Mouse (Mus musculus): ENCODE measurements at regions not wholly inside any gene's neighbourhood (a gene's known extent, or its start where the extent isn't known, plus 50 kb on each side); places are given as distances from the start of the nearest gene placed in this dataset.

GRCm38 (mm10) chr14:9492228-9492627, 826.2 kb upstream of the 4930452B06Rik start:
- Histone ChIP-seq H3K27ac (ENCODE audit: insufficient read depth, low read length) (no peak overlapping the region), H3K4me3 (ENCODE audit: insufficient read depth, low read length) (no peak overlapping the region), H3K4me1 (ENCODE audit: control insufficient read depth, insufficient read depth, low read length) (no peaks in the 10 kb centered on the region; the same call in 1 of the 2 replicates)
- TF ChIP-seq POLR2A (IDR thresholded peaks at IDR 0.05; ENCODE audit: extremely low read depth, insufficient read depth, low read length) (no peak), CTCF (IDR thresholded peaks at IDR 0.05; ENCODE audit: extremely low read depth, insufficient read depth, low read length) (no peak)

- Histone ChIP-seq H3K4me3 (ENCODE audit: insufficient read depth, low read length) (no peak overlapping the region), H3K4me1 (ENCODE audit: control insufficient read depth, insufficient read depth, low read length) (no peaks in the 10 kb centered on the region; the same call in 1 of the 2 replicates), H3K27ac (ENCODE audit: insufficient read depth, low read length) (no peak overlapping the region)
- TF ChIP-seq CTCF (IDR thresholded peaks at IDR 0.05; ENCODE audit: extremely low read depth, insufficient read depth, low read length) (no peak), POLR2A (IDR thresholded peaks at IDR 0.05; ENCODE audit: extremely low read depth, insufficient read depth, low read length) (no peak)
These were observed 822.5 kb upstream of the 4930452B06Rik start for GRCm38 (mm10) chr14:9488585-9488984.

- peaks cover 1% of the 10 kb centered on the region; the same call in 1 of the 2 replicates for H3K4me1 ChIP-seq (ENCODE audit: control insufficient read depth, insufficient read depth, low read length)
- no peak overlapping the region for H3K4me3 ChIP-seq (ENCODE audit: insufficient read depth, low read length)
- H3K27ac ChIP-seq (ENCODE audit: insufficient read depth, low read length), result no peak overlapping the region
- TF ChIP-seq CTCF (IDR thresholded peaks at IDR 0.05; ENCODE audit: extremely low read depth, insufficient read depth, low read length), result no peak
- TF ChIP-seq POLR2A (IDR thresholded peaks at IDR 0.05; ENCODE audit: extremely low read depth, insufficient read depth, low read length), result no peak
These were observed 812.9 kb upstream of the 4930452B06Rik start for GRCm38 (mm10) chr14:9478981-9479380.

- Histone ChIP-seq H3K27ac (ENCODE audit: insufficient read depth, low read length) (no peak overlapping the region), H3K4me3 (ENCODE audit: insufficient read depth, low read length) (no peak overlapping the region)
- TF ChIP-seq CTCF (IDR thresholded peaks at IDR 0.05; ENCODE audit: extremely low read depth, insufficient read depth, low read length), result no peak
- no peak for TF ChIP-seq POLR2A (IDR thresholded peaks at IDR 0.05; ENCODE audit: extremely low read depth, insufficient read depth, low read length)
These were observed 809.1 kb upstream of the 4930452B06Rik start for GRCm38 (mm10) chr14:9475169-9475568.

GRCm38 (mm10) chr14:9469686-9470085, 803.6 kb upstream of the 4930452B06Rik start:
- H3K4me3 ChIP-seq (ENCODE audit: insufficient read depth, low read length), result no peak overlapping the region
- no peaks in the 10 kb centered on the region; the same call in 1 of the 2 replicates for H3K4me1 ChIP-seq (ENCODE audit: control insufficient read depth, insufficient read depth, low read length)
- no peak overlapping the region for H3K27ac ChIP-seq (ENCODE audit: insufficient read depth, low read length)
- TF ChIP-seq CTCF (IDR thresholded peaks at IDR 0.05; ENCODE audit: extremely low read depth, insufficient read depth, low read length), result no peak
- TF ChIP-seq POLR2A (IDR thresholded peaks at IDR 0.05; ENCODE audit: extremely low read depth, insufficient read depth, low read length), result no peak

More at GRCm38 (mm10) chr14:9475169-9475568, 809.1 kb upstream of the 4930452B06Rik start:
- H3K4me1 ChIP-seq (ENCODE audit: control insufficient read depth, insufficient read depth, low read length), result peaks cover 1% of the 10 kb centered on the region; the same call in 1 of the 2 replicates

- H3K27ac ChIP-seq (ENCODE audit: insufficient read depth, low read length), result no peak overlapping the region
- H3K4me1 ChIP-seq (ENCODE audit: control insufficient read depth, insufficient read depth, low read length), result no peaks in the 10 kb centered on the region; the same call in 1 of the 2 replicates
- no peak for TF ChIP-seq POLR2A (IDR thresholded peaks at IDR 0.05; ENCODE audit: extremely low read depth, insufficient read depth, low read length)
- TF ChIP-seq CTCF (IDR thresholded peaks at IDR 0.05; ENCODE audit: extremely low read depth, insufficient read depth, low read length), result no peak
- no peak overlapping the region for H3K4me3 ChIP-seq (ENCODE audit: insufficient read depth, low read length)
These were observed 802.6 kb upstream of the 4930452B06Rik start for GRCm38 (mm10) chr14:9468654-9469053.

GRCm38 (mm10) chr14:9467690-9468458, 801.8 kb upstream of the 4930452B06Rik start:
- Histone ChIP-seq H3K4me3 (ENCODE audit: insufficient read depth, low read length) (no peak overlapping the region), H3K4me1 (ENCODE audit: control insufficient read depth, insufficient read depth, low read length) (no peaks in the 10 kb centered on the region; the same call in 1 of the 2 replicates), H3K27ac (ENCODE audit: insufficient read depth, low read length) (no peak overlapping the region)
- TF ChIP-seq POLR2A (IDR thresholded peaks at IDR 0.05; ENCODE audit: extremely low read depth, insufficient read depth, low read length), result no peak
- TF ChIP-seq CTCF (IDR thresholded peaks at IDR 0.05; ENCODE audit: extremely low read depth, insufficient read depth, low read length), result no peak

- H3K4me3 ChIP-seq (ENCODE audit: insufficient read depth, low read length), result no peak overlapping the region
- TF ChIP-seq POLR2A (IDR thresholded peaks at IDR 0.05; ENCODE audit: extremely low read depth, insufficient read depth, low read length) (no peak), CTCF (IDR thresholded peaks at IDR 0.05; ENCODE audit: extremely low read depth, insufficient read depth, low read length) (no peak)
- no peaks in the 10 kb centered on the region for H3K4me1 ChIP-seq (ENCODE audit: control insufficient read depth, insufficient read depth, low read length)
- H3K27ac ChIP-seq (ENCODE audit: insufficient read depth, low read length), result no peak overlapping the region
These were observed 794.0 kb upstream of the 4930452B06Rik start for GRCm38 (mm10) chr14:9460006-9460405.

GRCm38 (mm10) chr14:9458856-9459255, 792.8 kb upstream of the 4930452B06Rik start:
- no peak overlapping the region for H3K4me3 ChIP-seq (ENCODE audit: insufficient read depth, low read length)
- no peaks in the 10 kb centered on the region for H3K4me1 ChIP-seq (ENCODE audit: control insufficient read depth, insufficient read depth, low read length)
- H3K27ac ChIP-seq (ENCODE audit: insufficient read depth, low read length), result no peak overlapping the region
- TF ChIP-seq CTCF (IDR thresholded peaks at IDR 0.05; ENCODE audit: extremely low read depth, insufficient read depth, low read length) (no peak), POLR2A (IDR thresholded peaks at IDR 0.05; ENCODE audit: extremely low read depth, insufficient read depth, low read length) (no peak)

All from cortical plate, adult 2 months (tissue).